Mouse (Mus musculus): Measurements from ENCODE around the gene Ugt1a6a.

Gene Ugt1a6a

GRCm38 (mm10) chr1:88240579-88240978 is 106.0 kb downstream of the Ugt1a6a start:
- Histone ChIP-seq H3K9me3 (ENCODE audit: low read length) (peaks cover 66% of the 10 kb centered on the region), H3K4me1 (replicated peaks; ENCODE audit: low read depth, low read length) (no peaks in the 10 kb centered on the region), H3K27me3 (ENCODE audit: insufficient read depth, low read length) (peaks cover 5% of the 10 kb centered on the region; the same call in 1 of the 2 replicates), H3K36me3 (ENCODE audit: insufficient read depth, low read length) (no peaks in the 10 kb centered on the region), H3K4me3 (replicated peaks; ENCODE audit: low read length) (no peak overlapping the region)
- no peak for TF ChIP-seq NANOG (IDR thresholded peaks at IDR 0.05; ENCODE audit: borderline replicate concordance, low read length)
- TF ChIP-seq CTCF (conservative IDR thresholded peaks at IDR 0.05; ENCODE audit: low read length) = no peak
- no peak for TF ChIP-seq POU5F1 (IDR thresholded peaks at IDR 0.05; ENCODE audit: borderline replicate concordance, low read length)

- TF ChIP-seq NANOG (IDR thresholded peaks at IDR 0.05; ENCODE audit: borderline replicate concordance, low read length) (no peak), POU5F1 (IDR thresholded peaks at IDR 0.05; ENCODE audit: borderline replicate concordance, low read length) (no peak), CTCF (conservative IDR thresholded peaks at IDR 0.05; ENCODE audit: low read length) (no peak)
- H3K27me3 ChIP-seq (ENCODE audit: insufficient read depth, low read length) = peaks cover 6% of the 10 kb centered on the region; the same call in 1 of the 2 replicates
- no peaks in the 10 kb centered on the region for H3K36me3 ChIP-seq (ENCODE audit: insufficient read depth, low read length)
- H3K9me3 ChIP-seq (ENCODE audit: low read length) = peaks cover 36% of the 10 kb centered on the region
- H3K4me1 ChIP-seq (replicated peaks; ENCODE audit: low read depth, low read length) = no peaks in the 10 kb centered on the region
- no peak overlapping the region for H3K4me3 ChIP-seq (replicated peaks; ENCODE audit: low read length)
Measured at GRCm38 (mm10) chr1:88243861-88244260, 109.3 kb downstream of the Ugt1a6a start.

GRCm38 (mm10) chr1:88245881-88246280 is 111.3 kb downstream of the Ugt1a6a start:
- H3K4me3 ChIP-seq (replicated peaks; ENCODE audit: low read length) = no peak overlapping the region
- H3K36me3 ChIP-seq (ENCODE audit: insufficient read depth, low read length) = no peaks in the 10 kb centered on the region
- H3K27me3 ChIP-seq (ENCODE audit: insufficient read depth, low read length) = 0 out of 2 replicates have a peak, but pooled peaks cover 2% of the 10 kb centered on the region
- TF ChIP-seq NANOG (IDR thresholded peaks at IDR 0.05; ENCODE audit: borderline replicate concordance, low read length) (no peak), POU5F1 (IDR thresholded peaks at IDR 0.05; ENCODE audit: borderline replicate concordance, low read length) (no peak), CTCF (conservative IDR thresholded peaks at IDR 0.05; ENCODE audit: low read length) (no peak)
- H3K9me3 ChIP-seq (ENCODE audit: low read length) = peaks cover 20% of the 10 kb centered on the region
- H3K4me1 ChIP-seq (replicated peaks; ENCODE audit: low read depth, low read length) = no peaks in the 10 kb centered on the region

GRCm38 (mm10) chr1:88246386-88246785 is 111.8 kb downstream of the Ugt1a6a start:
- H3K4me3 ChIP-seq (replicated peaks; ENCODE audit: low read length) = no peak overlapping the region
- no peaks in the 10 kb centered on the region for H3K4me1 ChIP-seq (replicated peaks; ENCODE audit: low read depth, low read length)
- no peaks in the 10 kb centered on the region for H3K36me3 ChIP-seq (ENCODE audit: insufficient read depth, low read length)
- no peak for TF ChIP-seq POU5F1 (IDR thresholded peaks at IDR 0.05; ENCODE audit: borderline replicate concordance, low read length)
- peaks cover 20% of the 10 kb centered on the region for H3K9me3 ChIP-seq (ENCODE audit: low read length)
- H3K27me3 ChIP-seq (ENCODE audit: insufficient read depth, low read length) = 0 out of 2 replicates have a peak, but pooled peaks cover 2% of the 10 kb centered on the region

- TF ChIP-seq NANOG (IDR thresholded peaks at IDR 0.05; ENCODE audit: borderline replicate concordance, low read length) (no peak), POU5F1 (IDR thresholded peaks at IDR 0.05; ENCODE audit: borderline replicate concordance, low read length) (no peak), CTCF (conservative IDR thresholded peaks at IDR 0.05; ENCODE audit: low read length) (no peak)
- H3K36me3 ChIP-seq (ENCODE audit: insufficient read depth, low read length) = no peaks in the 10 kb centered on the region
- no peak overlapping the region for H3K4me3 ChIP-seq (replicated peaks; ENCODE audit: low read length)
- peaks cover 21% of the 10 kb centered on the region for H3K9me3 ChIP-seq (ENCODE audit: low read length)
- H3K27me3 ChIP-seq (ENCODE audit: insufficient read depth, low read length) = 0 out of 2 replicates have a peak, but pooled peaks cover 6% of the 10 kb centered on the region
- no peaks in the 10 kb centered on the region for H3K4me1 ChIP-seq (replicated peaks; ENCODE audit: low read depth, low read length)
Measured at GRCm38 (mm10) chr1:88247660-88248059, 113.1 kb downstream of the Ugt1a6a start.

- H3K36me3 ChIP-seq (ENCODE audit: insufficient read depth, low read length) = no peaks in the 10 kb centered on the region
- no peaks in the 10 kb centered on the region for H3K4me1 ChIP-seq (replicated peaks; ENCODE audit: low read depth, low read length)
- H3K9me3 ChIP-seq (ENCODE audit: low read length) = peaks cover 15% of the 10 kb centered on the region; the same call in 1 of the 2 replicates
- H3K27me3 ChIP-seq (ENCODE audit: insufficient read depth, low read length) = 0 out of 2 replicates have a peak, but pooled peaks cover 7% of the 10 kb centered on the region
- TF ChIP-seq NANOG (IDR thresholded peaks at IDR 0.05; ENCODE audit: borderline replicate concordance, low read length) (no peak), CTCF (conservative IDR thresholded peaks at IDR 0.05; ENCODE audit: low read length) (no peak), POU5F1 (IDR thresholded peaks at IDR 0.05; ENCODE audit: borderline replicate concordance, low read length) (no peak)
- no peak overlapping the region for H3K4me3 ChIP-seq (replicated peaks; ENCODE audit: low read length)
Measured at GRCm38 (mm10) chr1:88248658-88249057, 114.0 kb downstream of the Ugt1a6a start.

- Histone ChIP-seq H3K4me3 (replicated peaks; ENCODE audit: low read length) (no peak overlapping the region), H3K27me3 (ENCODE audit: insufficient read depth, low read length) (0 out of 2 replicates have a peak, but pooled peaks cover 7% of the 10 kb centered on the region), H3K4me1 (replicated peaks; ENCODE audit: low read depth, low read length) (no peaks in the 10 kb centered on the region), H3K36me3 (ENCODE audit: insufficient read depth, low read length) (no peaks in the 10 kb centered on the region), H3K9me3 (ENCODE audit: low read length) (peaks cover 15% of the 10 kb centered on the region; the same call in 1 of the 2 replicates)
- no peak for TF ChIP-seq CTCF (conservative IDR thresholded peaks at IDR 0.05; ENCODE audit: low read length)
- no peak for TF ChIP-seq POU5F1 (IDR thresholded peaks at IDR 0.05; ENCODE audit: borderline replicate concordance, low read length)
- no peak for TF ChIP-seq NANOG (IDR thresholded peaks at IDR 0.05; ENCODE audit: borderline replicate concordance, low read length)
Measured at GRCm38 (mm10) chr1:88249596-88249995, 115.0 kb downstream of the Ugt1a6a start.

- peaks cover 11% of the 10 kb centered on the region for H3K27me3 ChIP-seq (ENCODE audit: insufficient read depth, low read length)
- no peak for TF ChIP-seq POU5F1 (IDR thresholded peaks at IDR 0.05; ENCODE audit: borderline replicate concordance, low read length)
- TF ChIP-seq CTCF (conservative IDR thresholded peaks at IDR 0.05; ENCODE audit: low read length) = no peak
- no peak for TF ChIP-seq NANOG (IDR thresholded peaks at IDR 0.05; ENCODE audit: borderline replicate concordance, low read length)
Measured at GRCm38 (mm10) chr1:88250023-88250422, 115.4 kb downstream of the Ugt1a6a start.

GRCm38 (mm10) chr1:88253106-88253505 is 118.5 kb downstream of the Ugt1a6a start:
- no peak for TF ChIP-seq NANOG (IDR thresholded peaks at IDR 0.05; ENCODE audit: borderline replicate concordance, low read length)
- TF ChIP-seq POU5F1 (IDR thresholded peaks at IDR 0.05; ENCODE audit: borderline replicate concordance, low read length) = no peak

More at GRCm38 (mm10) chr1:88250023-88250422, 115.4 kb downstream of the Ugt1a6a start:
- Histone ChIP-seq H3K4me1 (replicated peaks; ENCODE audit: low read depth, low read length) (no peaks in the 10 kb centered on the region), H3K9me3 (ENCODE audit: low read length) (peaks cover 15% of the 10 kb centered on the region; the same call in 1 of the 2 replicates), H3K36me3 (ENCODE audit: insufficient read depth, low read length) (no peaks in the 10 kb centered on the region), H3K4me3 (replicated peaks; ENCODE audit: low read length) (no peak overlapping the region)

More at GRCm38 (mm10) chr1:88253106-88253505, 118.5 kb downstream of the Ugt1a6a start:
- Histone ChIP-seq H3K4me3 (replicated peaks; ENCODE audit: low read length) (no peak overlapping the region), H3K9me3 (ENCODE audit: low read length) (peaks cover 14% of the 10 kb centered on the region), H3K27me3 (ENCODE audit: insufficient read depth, low read length) (peaks cover 34% of the 10 kb centered on the region), H3K36me3 (ENCODE audit: insufficient read depth, low read length) (no peaks in the 10 kb centered on the region), H3K4me1 (replicated peaks; ENCODE audit: low read depth, low read length) (no peaks in the 10 kb centered on the region)

All from E14TG2a.4 (cell line).